Mouse (Mus musculus): Measurements from ENCODE around the gene Car2.

Gene Car2

DNA sequence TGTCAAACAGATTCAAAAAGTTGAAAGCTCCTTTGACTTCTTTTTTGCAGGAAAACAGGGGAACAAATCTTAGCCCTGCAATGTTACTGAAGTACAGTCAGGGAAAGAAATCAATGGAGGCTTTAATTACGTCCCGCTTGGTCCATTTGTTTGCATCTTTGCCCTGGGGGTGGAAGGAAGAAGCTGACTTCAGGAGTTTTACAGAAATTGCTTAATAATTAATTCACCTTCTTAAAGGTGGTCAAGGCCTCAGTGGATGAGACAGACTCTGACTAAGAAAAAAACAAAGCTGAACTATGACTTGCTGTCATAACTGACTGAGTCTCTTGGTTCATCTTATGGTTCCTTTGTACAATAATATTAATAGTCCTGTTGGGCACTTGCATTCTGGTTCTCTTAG is 59.6 kb downstream of the Car2 start:
- no peak for DNase-seq (ENCODE audit: low spot score in 2 of 2)

DNA sequence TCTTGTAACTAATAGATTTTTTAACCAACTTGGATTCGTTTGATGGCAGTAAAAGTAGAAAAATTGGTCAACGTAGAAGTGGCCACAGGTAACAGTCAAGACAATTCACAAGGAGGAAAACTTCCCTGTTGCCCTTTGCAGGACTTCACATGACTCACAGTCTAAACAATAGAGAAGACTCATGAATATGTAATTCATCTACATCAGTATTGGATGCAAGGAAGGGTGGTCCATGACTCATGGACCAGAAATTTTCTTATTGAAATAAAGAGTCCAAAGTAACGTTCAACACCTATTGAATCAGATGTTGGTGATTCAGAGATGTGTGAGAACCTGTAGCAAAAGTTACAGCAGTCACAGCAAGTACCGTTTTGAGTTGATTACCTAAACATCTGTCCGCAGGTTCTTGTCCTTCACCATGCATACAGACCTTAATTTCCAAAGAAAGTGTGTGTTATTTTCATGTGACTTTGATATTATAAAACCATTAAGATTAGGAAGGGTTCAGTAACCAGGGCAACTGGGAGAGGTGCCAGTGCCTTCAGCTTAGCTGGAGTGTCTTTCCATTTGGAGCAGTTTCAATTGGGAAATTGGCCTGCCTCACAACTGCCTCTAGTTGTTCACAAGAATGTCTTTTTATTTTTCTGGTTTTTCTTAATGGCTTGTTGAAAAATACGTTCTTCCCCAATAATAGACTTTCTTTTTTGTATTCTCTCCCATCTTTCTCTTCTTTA is 62.2 kb downstream of the Car2 start:
- peak; percentile 3 for DNase-seq (ENCODE audit: low spot score in 2 of 2)

- no peak for DNase-seq (ENCODE audit: low spot score in 2 of 2)
Observed at GRCm38 (mm10) chr3:14950031-14950430, 64.0 kb downstream of the Car2 start.
